ENCODE assay signal across 14 mouse cellular contexts in the genomic region with DNA sequence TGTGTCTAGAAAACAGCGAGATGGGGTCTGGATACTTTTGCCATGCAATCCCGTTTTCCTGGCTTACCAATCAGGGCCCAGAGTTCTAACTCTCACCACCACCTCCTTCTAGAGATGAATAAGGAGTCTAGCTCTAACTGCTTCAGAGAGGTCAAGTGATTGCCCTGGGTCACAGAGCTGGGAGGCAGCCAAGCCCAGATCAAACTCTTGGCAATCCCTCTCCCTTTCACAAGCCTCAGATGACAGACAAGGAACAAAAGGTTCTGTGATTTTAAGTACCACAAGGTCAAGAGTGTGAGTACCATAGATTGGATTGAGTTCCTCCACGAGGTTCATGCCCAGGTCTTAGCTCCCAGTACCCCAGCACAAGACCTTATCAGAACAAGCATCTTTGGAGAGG.
"Had no signal": no experiment of that assay in that cellular context is flagged by ENCODE, and none has a peak within 500 bp of the region (broad histone marks: within the 10 kb centered on the region; RNA-seq: fewer than 3 reads in every experiment).

No protein-coding gene starts in this region.

- H3K9me3 ChIP-seq: liver, embryonic 12.5 days; lung, embryonic 15.5 days; megakaryocyte, embryonic 14.5 days; midbrain, embryonic 13.5 days; midbrain, embryonic 15.5 days; neural tube, embryonic 12.5 days; stomach, embryonic 15.5 days had no signal

- H3K36me3 ChIP-seq: liver, embryonic 12.5 days; lung, embryonic 15.5 days; midbrain, embryonic 13.5 days; midbrain, embryonic 15.5 days; neural tube, embryonic 12.5 days; stomach, embryonic 15.5 days had no signal

- H3K9ac ChIP-seq: liver, embryonic 12.5 days; liver, embryonic 14.5 days; lung, embryonic 15.5 days; midbrain, embryonic 13.5 days; midbrain, embryonic 15.5 days; neural tube, embryonic 12.5 days; stomach, embryonic 15.5 days had no signal

- DNase-seq: right cerebral cortex, postnatal 14 days; thymus, adult 2 months; thymus, postnatal 25 days; thymus, postnatal 4 days had no signal

- H3K4me2 ChIP-seq: liver, embryonic 12.5 days; lung, embryonic 15.5 days; midbrain, embryonic 11.5 days; midbrain, embryonic 13.5 days; midbrain, embryonic 15.5 days; neural tube, embryonic 12.5 days; stomach, embryonic 15.5 days had no signal

- H3K4me3 ChIP-seq: liver, embryonic 12.5 days; lung, embryonic 15.5 days; megakaryocyte, embryonic 14.5 days; midbrain, embryonic 13.5 days; midbrain, embryonic 15.5 days; neural tube, embryonic 12.5 days; stomach, embryonic 15.5 days had no signal

- ATAC-seq: liver, embryonic 12.5 days; midbrain, embryonic 13.5 days; midbrain, embryonic 15.5 days had no signal

- H3K27ac ChIP-seq: liver, embryonic 12.5 days; liver, embryonic 14.5 days; lung, embryonic 15.5 days; midbrain, embryonic 13.5 days; midbrain, embryonic 15.5 days; neural tube, embryonic 12.5 days; stomach, embryonic 15.5 days; stomach, postnatal 0 days had no signal

- H3K27me3 ChIP-seq: lung, embryonic 15.5 days had no signal
